Mouse (Mus musculus) brown adipose tissue, adult 24 weeks (tissue): ENCODE data around the gene Il19. TPM values are rescaled to one million over a fixed set of nuclear protein-coding genes. Genes with fewer than 3 reads are reported as not detected.

ENCODE experiments used
- H3K27ac ChIP-seq: fragments of 200-500 bp; replicated peaks from 2 replicates; pipeline ENCODE4 v1.5.1; 2012; ENCODE audit warnings: low read depth, mild to moderate bottlenecking, low read length
- H3K4me1 ChIP-seq: fragments of 200-500 bp; 2 replicates; pipeline ENCODE4 v1.6.1; 2012; ENCODE audit warnings: low read length, mixed read lengths; ENCODE audit not compliant: control insufficient read depth, insufficient read depth, insufficient read length
- H3K4me3 ChIP-seq: fragments of 200-500 bp; 2 replicates; pipeline ENCODE4 v1.5.1; 2012; ENCODE audit warnings: low read depth, mild to moderate bottlenecking, low read length, moderate library complexity; ENCODE audit not compliant: insufficient read depth
- polyA plus RNA-seq: library from polyadenylated mRNA; stranded (reverse); fragments of >200 nt; gene quantifications from 2 replicates; pipeline ENCODE4 v1.2.4, GENCODE M21; 2012; ENCODE audit not compliant: missing spikeins, insufficient read depth, insufficient read length

Il19 gene
- polyA plus RNA-seq: not detected in 2 replicates

DNA sequence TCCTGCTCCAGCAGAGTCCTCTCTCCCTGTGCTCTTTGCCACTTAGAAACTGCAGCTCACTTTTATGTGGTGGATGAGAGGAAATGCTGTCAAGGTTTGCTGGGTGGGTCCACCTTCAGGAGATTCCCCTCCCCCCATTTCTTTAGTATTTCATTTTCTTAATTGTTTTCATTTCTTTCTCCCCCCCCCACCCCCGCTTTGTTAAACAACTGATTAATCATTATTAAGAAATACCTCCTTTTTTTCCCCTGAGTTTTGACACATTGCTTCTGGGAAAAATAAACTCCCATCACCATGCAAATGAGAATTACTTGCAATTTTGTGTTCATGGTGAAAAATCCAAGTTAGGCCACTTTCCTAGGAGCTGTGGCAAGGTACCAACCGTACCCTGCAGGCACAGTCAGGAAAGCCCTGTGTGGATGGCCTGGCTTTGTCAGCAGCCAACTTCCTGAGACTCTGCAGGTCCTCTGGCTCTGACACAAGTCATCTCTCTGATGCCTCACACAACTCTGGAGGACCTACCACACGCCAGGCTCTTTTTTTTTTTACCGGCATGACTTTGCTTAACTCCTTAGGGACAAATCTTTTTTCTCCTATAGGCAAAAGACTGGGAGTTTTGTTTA lies at the start of gene Il19:
TSS of gene Il19 (minus strand) at position 51 of the 623 bp plus-strand sequence.
- H3K4me1 ChIP-seq: no peaks in the 10 kb centered on the region
- no peak within 1 kb of the TSS for H3K4me3 ChIP-seq
- H3K27ac ChIP-seq: no peak within 1 kb of the TSS

DNA sequence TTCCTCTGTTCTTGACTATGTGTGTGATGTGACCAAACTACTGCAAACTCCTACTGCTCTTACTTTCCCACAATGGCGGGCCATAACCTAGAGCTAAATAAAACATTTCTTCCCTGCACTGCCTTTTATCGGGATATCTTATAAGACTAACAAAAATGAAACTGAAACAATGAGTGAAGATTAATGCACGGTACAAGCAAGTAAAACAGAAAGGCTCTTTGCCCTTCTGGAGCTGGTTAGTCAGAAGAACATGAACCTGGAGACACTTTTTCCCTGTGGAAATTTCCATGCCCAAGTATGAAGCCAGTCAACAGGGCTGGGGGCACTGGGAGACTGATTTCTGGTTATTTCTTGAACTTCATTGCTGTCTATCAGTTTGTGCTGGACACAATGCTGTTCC lies 49.4 kb upstream of the Il19 start:
- no peak overlapping the region for H3K4me3 ChIP-seq
- H3K4me1 ChIP-seq: no peaks in the 10 kb centered on the region
- H3K27ac ChIP-seq: no peak overlapping the region

DNA sequence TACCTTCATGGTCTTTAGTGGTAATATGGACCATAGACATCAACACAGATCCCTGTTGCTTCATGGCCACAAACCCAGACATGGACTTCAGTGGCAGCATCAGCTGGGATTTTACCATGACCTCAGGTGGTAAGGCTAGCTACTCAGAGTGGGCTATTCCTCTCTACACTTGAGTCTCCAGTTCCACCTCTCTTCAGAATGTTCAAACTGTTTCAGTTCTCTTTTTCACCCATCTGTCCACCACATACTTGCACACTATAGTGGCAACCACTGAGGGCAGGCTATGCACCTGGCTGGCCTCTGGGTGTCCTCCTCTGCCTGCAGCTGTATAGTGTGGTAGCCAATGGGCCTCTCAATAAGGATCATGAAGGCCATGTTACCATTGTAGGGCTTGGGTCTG lies 47.5 kb upstream of the Il19 start:
- Histone ChIP-seq H3K4me1 (no peaks in the 10 kb centered on the region), H3K4me3 (no peak overlapping the region)

DNA sequence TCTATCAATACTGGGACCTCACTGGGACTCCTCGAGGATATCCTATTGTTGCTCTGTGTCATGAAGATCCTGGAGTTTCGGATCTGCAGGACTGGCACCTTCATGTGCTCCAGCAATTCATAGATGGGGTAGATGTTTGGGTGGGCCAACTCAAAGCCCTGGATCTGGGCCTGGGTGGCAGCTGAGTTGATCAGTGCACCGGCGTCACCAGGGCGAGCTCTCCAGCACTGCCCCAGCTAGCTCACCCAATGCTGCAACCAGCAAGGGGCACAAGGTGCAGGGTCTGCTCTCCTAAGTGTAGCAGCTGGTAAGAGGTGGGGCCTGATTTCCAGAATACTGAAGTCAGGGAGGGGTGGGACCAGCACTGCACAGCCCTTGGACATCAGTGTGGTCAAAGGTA lies 47.1 kb upstream of the Il19 start:
- Histone ChIP-seq H3K27ac (no peak overlapping the region), H3K4me1 (no peaks in the 10 kb centered on the region), H3K4me3 (no peak overlapping the region)

More for the DNA sequence above, 47.5 kb upstream of the Il19 start:
- H3K27ac ChIP-seq: no peak overlapping the region

DNA sequence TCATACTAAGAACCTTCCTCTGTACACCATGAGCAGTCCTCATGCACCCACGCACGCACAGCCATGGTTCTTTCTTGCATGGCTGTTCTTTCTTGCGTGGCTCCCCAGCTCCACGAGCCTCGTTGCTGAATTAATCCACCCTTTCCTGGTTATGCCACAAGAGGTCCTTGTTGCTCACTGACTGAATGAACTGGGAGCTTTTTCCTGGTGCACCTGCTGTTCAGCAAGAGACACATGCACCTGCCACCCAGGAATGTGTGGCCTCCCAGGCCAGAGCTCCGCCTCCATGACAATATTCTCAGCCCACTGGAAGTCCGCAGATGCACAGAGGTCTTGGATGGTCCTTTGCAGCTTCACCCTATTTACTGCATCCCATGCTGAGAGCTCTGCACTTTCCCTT lies 44.5 kb upstream of the Il19 start:
- Histone ChIP-seq H3K27ac (no peak overlapping the region), H3K4me3 (no peak overlapping the region), H3K4me1 (no peaks in the 10 kb centered on the region)

DNA sequence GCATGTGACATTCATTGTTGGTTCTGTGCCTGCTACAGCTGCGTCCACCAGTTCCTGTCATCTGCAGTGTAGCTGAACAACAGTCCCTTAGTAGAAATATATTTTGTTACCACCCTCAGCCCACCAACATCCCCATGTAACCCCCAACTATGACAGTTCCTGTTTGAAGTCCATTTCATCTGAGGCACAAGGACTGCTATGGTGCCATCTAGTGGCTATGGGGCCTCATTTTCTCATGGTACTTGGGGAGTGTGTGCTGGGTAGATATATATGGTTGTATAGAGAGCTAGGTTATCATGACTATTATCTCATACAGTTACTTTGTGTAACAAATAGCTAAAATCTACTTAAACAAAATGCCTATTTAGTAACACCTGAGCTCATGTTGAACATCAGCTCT lies 39.5 kb upstream of the Il19 start:
- H3K4me3 ChIP-seq: no peak overlapping the region
- H3K27ac ChIP-seq: no peak overlapping the region
- no peaks in the 10 kb centered on the region for H3K4me1 ChIP-seq

DNA sequence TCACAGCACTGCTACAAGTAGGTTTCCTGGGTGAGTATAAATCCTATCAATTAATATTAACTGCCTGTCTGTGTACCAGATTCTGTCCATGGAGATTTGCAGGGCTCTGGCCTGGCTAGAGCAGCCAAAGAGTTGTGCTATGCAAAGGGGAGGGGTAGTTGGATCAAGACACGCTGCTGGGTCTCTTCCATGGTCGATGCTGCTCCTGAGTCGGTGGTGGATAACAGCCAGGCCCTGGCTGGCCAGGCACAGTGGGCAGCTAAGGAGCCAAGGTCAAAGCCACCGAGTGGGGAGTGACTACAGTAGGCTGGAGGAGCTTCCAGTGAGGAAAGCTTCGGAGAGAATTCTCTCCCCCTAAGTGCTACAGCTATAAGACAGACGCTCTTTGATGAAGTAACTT lies 24.0 kb upstream of the Il19 start:
- Histone ChIP-seq H3K4me1 (no peaks in the 10 kb centered on the region), H3K27ac (no peak overlapping the region), H3K4me3 (no peak overlapping the region)

DNA sequence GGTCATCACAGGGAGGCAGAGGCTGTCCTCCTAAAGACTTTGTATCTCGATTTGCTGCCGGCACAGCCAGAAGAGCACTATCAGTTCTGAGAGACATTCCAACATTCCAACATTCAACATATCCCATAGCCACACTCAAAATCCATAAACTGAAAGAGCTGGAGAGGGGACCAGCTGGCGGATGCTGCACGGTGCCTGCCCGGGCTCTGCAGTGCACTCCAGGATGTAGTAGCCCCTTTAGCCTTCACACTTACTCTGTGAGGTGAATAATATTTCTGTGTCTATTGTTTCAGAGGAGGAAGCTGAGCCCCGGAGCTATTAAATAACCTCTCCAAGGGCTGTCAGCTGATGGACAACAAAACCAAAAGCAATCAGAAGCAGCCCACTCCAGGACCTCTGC lies 7.0 kb upstream of the Il19 start:
- Histone ChIP-seq H3K4me3 (no peak overlapping the region), H3K4me1 (no peaks in the 10 kb centered on the region), H3K27ac (no peak overlapping the region)

DNA sequence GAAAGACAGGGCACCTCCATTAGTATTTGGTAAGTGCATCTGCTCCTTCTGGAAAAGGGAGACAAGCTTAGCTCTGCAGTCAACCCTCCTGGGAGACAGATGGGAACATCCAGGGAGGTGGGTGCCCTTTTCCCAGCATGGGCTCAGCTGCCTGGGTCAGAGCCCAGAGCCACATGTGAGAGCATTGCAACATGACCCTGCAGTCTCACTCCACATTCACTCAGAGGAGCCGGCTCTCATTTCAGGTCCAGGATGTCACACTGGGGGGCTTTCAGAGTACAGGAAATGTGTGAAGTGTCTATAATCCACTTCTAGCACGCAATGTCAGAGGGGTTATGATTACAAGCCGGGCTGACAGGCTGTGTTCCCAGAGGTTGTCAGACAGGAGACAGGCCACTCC lies 1.9 kb upstream of the Il19 start:
- H3K4me3 ChIP-seq: no peak overlapping the region
- no peaks in the 10 kb centered on the region for H3K4me1 ChIP-seq
- H3K27ac ChIP-seq: no peak overlapping the region

DNA sequence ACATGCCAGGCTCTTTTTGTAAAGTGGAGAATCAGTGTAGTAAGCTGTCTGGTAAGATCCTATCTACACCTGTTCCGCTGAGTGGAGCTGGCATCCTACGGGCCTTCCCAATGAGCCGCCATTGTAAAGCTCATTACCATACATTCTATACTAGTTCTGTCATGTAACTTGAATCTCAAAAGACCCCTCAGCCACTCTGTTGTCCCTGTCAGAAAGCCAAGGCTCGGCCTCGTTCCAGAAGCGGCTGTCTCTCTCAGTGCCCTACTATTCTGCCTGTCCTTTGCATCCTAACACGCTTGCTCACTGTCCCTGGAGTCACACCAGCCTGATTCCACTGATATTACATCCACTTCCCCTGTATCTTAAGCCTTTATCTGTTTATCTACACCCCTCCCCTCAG lies 1.7 kb downstream of the Il19 start:
- no peak overlapping the region for H3K4me3 ChIP-seq
- H3K4me1 ChIP-seq: no peaks in the 10 kb centered on the region
- no peak overlapping the region for H3K27ac ChIP-seq

DNA sequence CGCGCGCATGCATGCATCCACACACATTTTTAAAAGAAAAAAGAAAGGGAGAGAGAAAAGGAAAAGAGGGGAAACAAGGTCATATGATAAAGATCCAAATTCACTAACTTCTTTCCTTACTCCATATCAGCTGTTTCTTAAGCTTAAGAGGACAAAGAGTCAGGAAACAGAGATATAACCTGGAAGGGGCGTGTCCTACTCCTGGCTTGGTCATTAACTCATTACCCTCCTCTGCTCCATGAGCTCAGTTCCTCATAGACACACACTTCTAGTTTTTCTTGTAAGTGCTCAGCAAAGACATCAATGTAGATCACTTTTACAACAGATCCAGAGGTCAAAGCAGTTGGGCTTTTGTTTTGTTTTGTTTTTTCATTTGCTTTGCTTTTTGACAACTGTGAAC lies 2.7 kb downstream of the Il19 start:
- no peak overlapping the region for H3K4me3 ChIP-seq
- no peak overlapping the region for H3K27ac ChIP-seq
- no peaks in the 10 kb centered on the region for H3K4me1 ChIP-seq

DNA sequence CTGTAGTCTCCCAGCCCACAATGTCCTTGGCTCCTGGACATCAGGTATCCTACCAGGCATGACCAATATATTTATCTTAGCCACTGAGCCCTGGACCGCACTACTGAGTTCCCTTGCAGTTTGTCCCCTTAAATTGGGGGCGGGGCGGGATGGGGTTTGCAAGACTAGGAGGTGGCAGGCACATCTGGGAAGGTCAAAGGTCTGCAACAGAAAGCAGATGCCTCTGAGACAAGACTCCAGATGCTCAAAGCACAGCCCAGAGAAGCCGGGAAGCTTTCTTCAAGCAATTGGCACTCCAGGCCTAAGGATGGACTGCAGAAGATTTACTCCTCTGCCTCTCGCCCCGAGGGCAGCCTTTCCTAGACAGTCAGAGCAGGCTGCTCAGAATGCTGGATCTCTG lies 3.6 kb downstream of the Il19 start:
- H3K27ac ChIP-seq: no peak overlapping the region
- H3K4me3 ChIP-seq: no peak overlapping the region
- no peaks in the 10 kb centered on the region for H3K4me1 ChIP-seq

DNA sequence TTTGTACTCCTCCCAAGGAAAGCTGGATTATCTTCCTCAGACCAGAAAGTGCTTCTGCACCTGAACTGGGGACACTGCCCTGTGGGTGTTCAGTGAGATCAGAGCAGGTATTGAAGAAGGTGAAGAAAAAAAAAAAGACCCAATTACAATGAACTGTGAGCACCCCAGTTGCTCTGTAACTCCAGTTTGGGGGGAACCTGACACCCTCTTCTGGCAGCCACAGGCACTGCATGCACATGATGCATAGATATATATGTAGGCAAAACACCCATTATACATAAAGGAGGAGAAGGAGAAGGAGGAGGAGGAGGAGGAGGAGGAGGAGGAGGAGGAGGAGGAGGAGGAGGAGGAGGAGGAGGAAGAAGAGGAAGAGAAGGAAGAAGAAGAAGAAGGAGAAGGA lies 13.4 kb downstream of the Il19 start:
- Histone ChIP-seq H3K4me1 (no peaks in the 10 kb centered on the region), H3K27ac (no peak overlapping the region)

DNA sequence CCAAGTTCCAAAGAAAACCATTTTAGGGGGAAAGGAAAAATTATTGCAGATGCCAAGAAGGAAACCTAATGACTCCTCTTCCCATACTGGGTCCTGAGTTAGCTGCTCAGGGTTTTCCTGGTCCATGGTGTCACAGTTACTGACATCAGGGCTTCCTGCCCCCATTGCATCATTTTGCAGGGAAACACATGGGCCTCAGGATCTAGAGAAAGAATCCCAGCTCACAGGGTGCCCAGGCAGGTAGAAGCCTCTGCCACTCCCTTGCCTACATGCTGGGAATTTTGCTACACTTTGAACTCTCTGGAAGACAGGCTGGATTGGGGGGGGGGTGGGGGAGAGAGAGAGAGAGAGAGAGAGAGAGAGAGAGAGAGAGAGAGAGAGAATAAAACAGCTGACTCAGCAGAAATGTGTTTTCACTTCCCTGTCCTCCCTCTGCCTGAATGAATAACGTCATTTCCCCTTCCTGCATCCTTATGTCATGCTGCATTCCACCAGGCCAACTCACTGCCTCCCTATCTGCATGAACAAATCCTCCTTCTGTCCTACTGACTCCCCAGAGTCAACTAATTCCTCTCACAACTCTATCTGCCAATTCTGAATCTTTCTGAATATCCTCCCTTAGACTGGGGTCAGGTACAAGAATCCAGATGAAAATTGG lies 21.5 kb downstream of the Il19 start:
- H3K27ac ChIP-seq: no peak overlapping the region
- H3K4me1 ChIP-seq: no peaks in the 10 kb centered on the region

More for the DNA sequence above, 13.4 kb downstream of the Il19 start:
- H3K4me3 ChIP-seq: no peak overlapping the region

DNA sequence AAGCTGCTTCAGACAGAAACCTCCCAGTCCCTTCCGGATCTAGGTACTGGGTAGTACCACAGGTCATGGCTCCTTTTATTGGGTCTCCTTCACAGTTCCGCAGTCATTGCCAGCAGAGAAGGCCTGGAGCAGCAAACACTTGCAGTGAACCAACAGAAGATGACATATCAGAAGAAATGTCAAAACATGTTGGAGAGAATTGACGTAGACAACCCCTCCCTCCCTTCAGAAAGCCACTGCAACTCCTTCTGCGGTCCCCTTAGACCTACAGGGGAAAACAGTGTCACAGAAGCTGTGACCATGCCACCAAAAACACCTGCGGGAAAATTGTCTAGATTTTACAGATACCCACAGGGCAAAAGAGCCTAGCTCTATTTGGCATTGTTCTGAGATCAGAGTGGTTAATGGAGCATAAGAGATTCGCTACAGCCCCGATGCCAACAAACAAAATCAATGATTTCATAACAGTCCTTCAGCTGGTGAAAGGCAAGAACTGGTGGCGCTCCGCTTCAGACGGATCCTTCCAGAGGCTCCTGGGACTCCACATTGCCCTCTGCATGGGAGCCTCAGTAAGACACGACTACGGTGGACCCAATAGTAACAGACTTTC lies 28.4 kb downstream of the Il19 start, which contains the start of gene Il20:
TSS of gene Il20 (minus strand) at position 51 of the 610 bp plus-strand sequence.
- Histone ChIP-seq H3K27ac (no peak within 1 kb of the TSS), H3K4me3 (no peak within 1 kb of the TSS), H3K4me1 (no peaks in the 10 kb centered on the region)

More for the DNA sequence above, 21.5 kb downstream of the Il19 start:
- H3K4me3 ChIP-seq: no peak overlapping the region

DNA sequence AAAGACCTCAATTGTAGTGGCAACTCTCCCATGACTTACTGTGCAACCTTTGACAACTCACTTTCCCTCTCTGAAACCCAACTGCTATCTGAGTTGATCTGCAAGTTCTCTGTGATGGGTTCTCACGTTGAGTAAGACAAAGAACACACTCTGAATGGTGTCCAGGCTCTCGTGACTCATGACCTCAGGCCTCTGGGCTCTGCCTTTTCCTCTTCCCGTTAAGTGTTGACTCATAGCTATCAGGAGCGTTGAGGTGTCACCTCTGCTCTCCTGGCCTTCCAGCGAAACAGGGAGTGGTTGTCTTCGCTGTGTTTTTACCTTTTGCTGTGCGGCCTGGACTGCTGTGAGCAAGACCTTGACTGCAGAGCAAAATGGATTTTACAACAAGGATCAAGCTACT lies 37.4 kb downstream of the Il19 start:
- Histone ChIP-seq H3K27ac (no peak overlapping the region), H3K4me3 (no peak overlapping the region), H3K4me1 (no peaks in the 10 kb centered on the region)
